Mouse (Mus musculus): ENCODE results near the gene Abcf2. TPM values are rescaled to one million over a fixed set of nuclear protein-coding genes. Genes with fewer than 3 reads are reported as not detected.

Gene Abcf2
- total and polyA plus RNA-seq, 3 experiments, result 244 to 257 TPM; not detected in 1

GRCm38 (mm10) chr5:24597221-24597728, 20.0 kb upstream of the Abcf2 start (continued):
- TF ChIP-seq ZNF384 (IDR thresholded peaks at IDR 0.05; ENCODE audit: low read depth, low read length) (peak; percentile 57), POLR2A (IDR thresholded peaks at IDR 0.05; ENCODE audit: control insufficient read depth in 1 of 2, insufficient read depth in 1 of 2, low read depth in 1 of 2, low read length in 2 of 2, poor library complexity in 1 of 2) (no peak; a peak in 1 of 4 replicates), CHD2 (IDR thresholded peaks at IDR 0.05; ENCODE audit: low read length) (no peak), MYC (IDR thresholded peaks at IDR 0.05; ENCODE audit: low read depth, low read length) (no peak), TCF12 (IDR thresholded peaks at IDR 0.05; ENCODE audit: low read depth, low read length) (no peak), KAT2A (conservative IDR thresholded peaks at IDR 0.05; ENCODE audit: low read depth, low read length) (no peak), MYB (IDR thresholded peaks at IDR 0.05; ENCODE audit: low read depth, low read length) (no peak), UBTF (IDR thresholded peaks at IDR 0.05; ENCODE audit: borderline replicate concordance, insufficient read depth, low read depth, low read length) (no peak), RCOR1 (IDR thresholded peaks at IDR 0.05; ENCODE audit: low read depth, low read length) (no peak), RAD21 (IDR thresholded peaks at IDR 0.05; ENCODE audit: low read depth, low read length) (peak; percentile 77), NRF1 (IDR thresholded peaks at IDR 0.05; ENCODE audit: insufficient read depth, low read depth, low read length, poor library complexity, severe bottlenecking) (no peak), USF1 (IDR thresholded peaks at IDR 0.05; ENCODE audit: low read depth, low read length) (no peak), CHD1 (IDR thresholded peaks at IDR 0.05; ENCODE audit: low read depth, low read length) (no peak)

- no peak overlapping the region for H3K9ac ChIP-seq (ENCODE audit: control insufficient read depth, low read depth, low read length, poor library complexity, severe bottlenecking)
- no peaks in the 10 kb centered on the region for H3K79me2 ChIP-seq (ENCODE audit: control insufficient read depth, insufficient read depth, low read length, poor library complexity)
- H3K4me3 ChIP-seq (ENCODE audit: control insufficient read depth in 1 of 2, insufficient read depth in 1 of 2, low read depth in 2 of 2, low read length in 2 of 2), result no peak overlapping the region
- H3K27ac ChIP-seq (ENCODE audit: control insufficient read depth, low read depth, low read length), result no peak overlapping the region
- H3K27me3 ChIP-seq (ENCODE audit: control insufficient read depth in 1 of 2, insufficient read depth in 2 of 2, low read length in 2 of 2), result peaks cover 14 to 21% of the 10 kb centered on the region in 2 experiments
- TF ChIP-seq MAZ (IDR thresholded peaks at IDR 0.05; ENCODE audit: low read depth, low read length), result 0 out of 2 replicates have a peak, but pooled peaks have one; percentile 8
- TF ChIP-seq ZKSCAN1 (IDR thresholded peaks at IDR 0.05; ENCODE audit: low read depth, low read length), result no peak
- no peak for TF ChIP-seq ZC3H11A (IDR thresholded peaks at IDR 0.05; ENCODE audit: low read depth, low read length)
- H3K9me3 ChIP-seq (replicated peaks; ENCODE audit: insufficient read depth, low read length), result no peaks in the 10 kb centered on the region
- DNase-seq (ENCODE audit: low read depth, low spot score), result peak; percentile 29
- peaks cover 0 to 7% of the 10 kb centered on the region in 2 experiments; a peak in 1 of 4 replicates for H3K4me1 ChIP-seq (ENCODE audit: control insufficient read depth in 1 of 2, insufficient read depth in 2 of 2, low read length in 2 of 2)
- H3K36me3 ChIP-seq (ENCODE audit: control insufficient read depth in 1 of 2, insufficient read depth in 2 of 2, low read length in 2 of 2), result no peaks in the 10 kb centered on the region
Measured at GRCm38 (mm10) chr5:24596519-24597171, 19.4 kb upstream of the Abcf2 start.

GRCm38 (mm10) chr5:24595786-24596380, 18.6 kb upstream of the Abcf2 start:
- peak; percentile 57; the same call in 1 of the 2 replicates for TF ChIP-seq POLR2AphosphoS2 (IDR thresholded peaks at IDR 0.05; ENCODE audit: low read length)
- peak; percentile 63; the same call in 1 of the 2 replicates for TF ChIP-seq ZMIZ1 (IDR thresholded peaks at IDR 0.05; ENCODE audit: low read depth, low read length)
- TF ChIP-seq POLR2AphosphoS5 (IDR thresholded peaks at IDR 0.05; ENCODE audit: borderline replicate concordance, low read depth, low read length), result no peak
- no peaks in the 10 kb centered on the region for H3K79me2 ChIP-seq (ENCODE audit: control insufficient read depth, insufficient read depth, low read length, poor library complexity)
- peaks cover 0 to 7% of the 10 kb centered on the region in 2 experiments; a peak in 1 of 4 replicates for H3K4me1 ChIP-seq (ENCODE audit: control insufficient read depth in 1 of 2, insufficient read depth in 2 of 2, low read length in 2 of 2)
- no peak overlapping the region for H3K9ac ChIP-seq (ENCODE audit: control insufficient read depth, low read depth, low read length, poor library complexity, severe bottlenecking)
- no peak overlapping the region for H3K27ac ChIP-seq (ENCODE audit: control insufficient read depth, low read depth, low read length)
- H3K4me3 ChIP-seq (ENCODE audit: control insufficient read depth in 1 of 2, insufficient read depth in 1 of 2, low read depth in 2 of 2, low read length in 2 of 2), result no peak overlapping the region
- DNase-seq (ENCODE audit: low read depth, low spot score), result peak; percentile 36
- no peaks in the 10 kb centered on the region for H3K9me3 ChIP-seq (replicated peaks; ENCODE audit: insufficient read depth, low read length)
- H3K36me3 ChIP-seq (ENCODE audit: control insufficient read depth in 1 of 2, insufficient read depth in 2 of 2, low read length in 2 of 2), result no peaks in the 10 kb centered on the region
- peaks cover 6 to 14% of the 10 kb centered on the region in 2 experiments for H3K27me3 ChIP-seq (ENCODE audit: control insufficient read depth in 1 of 2, insufficient read depth in 2 of 2, low read length in 2 of 2)

Data from MEL (cell line).